Mouse (Mus musculus): ENCODE measurements around the gene 1110017D15Rik. TPM values are rescaled to one million over a fixed set of nuclear protein-coding genes. Genes with fewer than 3 reads are reported as not detected.
"Not testable (repeated sequence)": the region's sequence is repeated elsewhere in the genome, so short reads cannot be mapped to it uniquely, and the experiment has no call there.

The 1110017D15Rik gene
- total RNA-seq, 2 experiments from 2014 or later, result 0.43 TPM; not detected in 1

- no peak for DNase-seq
- intact Hi-C loops (cut with DNase I), result no loop called here
Measured at GRCm38 (mm10) chr4:41493464-41494116, 23.5 kb downstream of the 1110017D15Rik start.

GRCm38 (mm10) chr4:41492951-41493350, 24.2 kb downstream of the 1110017D15Rik start:
- no peak for DNase-seq
- intact Hi-C loops (cut with DNase I), result no loop called here

GRCm38 (mm10) chr4:41481601-41482017, 35.5 kb downstream of the 1110017D15Rik start:
- intact Hi-C loops (cut with DNase I), result no loop called here
- DNase-seq, result peak; percentile 61 to 73

GRCm38 (mm10) chr4:41480254-41480653, 36.9 kb downstream of the 1110017D15Rik start:
- peak; percentile 73 for DNase-seq
- intact Hi-C loops (cut with DNase I), result no loop called here

GRCm38 (mm10) chr4:41479456-41479804, 37.7 kb downstream of the 1110017D15Rik start:
- intact Hi-C loops (cut with DNase I), result no loop called here
- DNase-seq, result peak in 1 of 2 experiments; percentile 52

GRCm38 (mm10) chr4:41478751-41479455, 38.2 kb downstream of the 1110017D15Rik start:
- intact Hi-C loops (cut with DNase I), result no loop called here
- no peak for DNase-seq

GRCm38 (mm10) chr4:41477648-41478160, 39.4 kb downstream of the 1110017D15Rik start:
- DNase-seq, result no peak
- intact Hi-C loops (cut with DNase I), result no loop called here

- intact Hi-C loops (cut with DNase I), result no loop called here
- no peak for DNase-seq
Measured at GRCm38 (mm10) chr4:41471384-41471689, 45.8 kb downstream of the 1110017D15Rik start.

- DNase-seq, result no peak
- intact Hi-C loops (cut with DNase I), result no loop called here
Measured at GRCm38 (mm10) chr4:41470684-41471383, 46.3 kb downstream of the 1110017D15Rik start.

GRCm38 (mm10) chr4:41470051-41470683, 47.0 kb downstream of the 1110017D15Rik start:
- DNase-seq, result peak in 1 of 2 experiments; percentile 9
- intact Hi-C loops (cut with DNase I), result no loop called here

- DNase-seq, result no peak
- intact Hi-C loops (cut with DNase I), result loop anchor here (2.0 kb wide), 2 partner anchors 38 to 240 kb away; no protein-coding TSS in a partner anchor
Measured at GRCm38 (mm10) chr4:41469199-41469598, 47.9 kb downstream of the 1110017D15Rik start.

- intact Hi-C loops (cut with DNase I), result loop anchor here (1.0 to 2.0 kb wide), 4 partner anchors 38 to 240 kb away; no protein-coding TSS in a partner anchor
- peak; percentile 70 to 74 for DNase-seq
Measured at GRCm38 (mm10) chr4:41468396-41469080, 48.6 kb downstream of the 1110017D15Rik start.

- intact Hi-C loops (cut with DNase I), result no loop called here
- DNase-seq, result no peak
Measured at GRCm38 (mm10) chr4:41465287-41465665, 51.9 kb downstream of the 1110017D15Rik start.

GRCm38 (mm10) chr4:41464345-41465286, 52.5 kb downstream of the 1110017D15Rik start, which contains the start of the genes Kif24 and Nudt2:
Gene Kif24, minus strand, starts transcription at chr4:41464887.
Gene Nudt2, plus strand, starts transcription at chr4:41465151.
- intact Hi-C loops (cut with DNase I), result no loop called here
- DNase-seq, result peak; percentile 93 to 95

GRCm38 (mm10) chr4:41463051-41463738, 53.9 kb downstream of the 1110017D15Rik start:
- DNase-seq; intact Hi-C loops (cut with DNase I): not testable (repeated sequence)

GRCm38 (mm10) chr4:41460690-41461089, 56.4 kb downstream of the 1110017D15Rik start:
- no peak for DNase-seq
- intact Hi-C loops (cut with DNase I), result no loop called here
